Mouse (Mus musculus) hindbrain, postnatal 0 days (tissue): ENCODE measurements around the gene Sema4g. TPM values are rescaled to one million over a fixed set of nuclear protein-coding genes. Genes with fewer than 3 reads are reported as not detected.
A peak's percentile ranks its signal among the peaks of the same experiment; 100 is the strongest.

Source experiments
- ATAC-seq: fragments of 200-750 bp; cut with Nextera tagmentation; 2 replicates; pipeline ENCODE4 v1.8.0; 2017; ENCODE audit warnings: mild to moderate bottlenecking, moderate TSS enrichment, moderate library complexity
- DNase-seq: peaks from one replicate; pipeline ENCODE4 v3.0.0-alpha.2; 2015; ENCODE audit warnings: low spot score
- H3K27ac ChIP-seq: fragments of 300-500 bp; sonication (generic); 2 replicates; pipeline ENCODE4 v1.5.1; 2014; ENCODE audit warnings: mild to moderate bottlenecking
- H3K27me3 ChIP-seq: fragments of 300-500 bp; sonication (generic); 2 replicates; pipeline ENCODE4 v1.6.1; 2014; ENCODE audit warnings: low read length, mixed read lengths; ENCODE audit not compliant: insufficient read depth
- H3K36me3 ChIP-seq: fragments of 300-500 bp; sonication (generic); 2 replicates; pipeline ENCODE4 v1.6.1; 2014; ENCODE audit warnings: low read length, mixed read lengths; ENCODE audit not compliant: insufficient read depth
- H3K4me1 ChIP-seq: fragments of 300-500 bp; sonication (generic); 2 replicates; pipeline ENCODE4 v1.6.1; 2014; ENCODE audit warnings: antibody characterized with exemption, low read length, mixed read lengths; ENCODE audit not compliant: insufficient read depth
- H3K4me2 ChIP-seq: fragments of 300-500 bp; sonication (generic); 2 replicates; pipeline ENCODE4 v1.6.1; 2014; ENCODE audit warnings: low read depth, mild to moderate bottlenecking, low read length, moderate library complexity, mixed read lengths
- H3K4me3 ChIP-seq: fragments of 300-500 bp; sonication (generic); 2 replicates; pipeline ENCODE4 v1.5.1; 2014; ENCODE audit warnings: low read length
- H3K9ac ChIP-seq: fragments of 300-500 bp; sonication (generic); replicated peaks from 2 replicates; pipeline ENCODE4 v1.6.1; 2014; ENCODE audit warnings: mild to moderate bottlenecking, low read length, moderate library complexity, mixed read lengths
- H3K9me3 ChIP-seq: fragments of 300-500 bp; sonication (generic); 2 replicates; pipeline ENCODE4 v1.6.1; 2016; ENCODE audit warnings: low read length, mixed read lengths
- CTCF ChIP-seq: IDR thresholded peaks from 2 replicates; pipeline ENCODE4 v1.5.1; 2016; ENCODE audit warnings: antibody characterized with exemption, control low read depth, low read depth
- WGBS: fragments of 180-500 bp; shearing (Covaris S2); extraction: QIAGEN DNeasy Blood & Tissue Kit; methylation state at CpG from one replicate; pipeline ENCODE4 v1.1.7; 2014; 5-methylcytosine and 5-hydroxymethylcytosine counted together
- polyA plus RNA-seq: library from polyadenylated mRNA; unstranded; fragments of >200 nt; fragmentation: Nextera tagmentation; extraction: Ambion mirVana; gene quantifications from 2 replicates; pipeline ENCODE4 v1.2.1, GENCODE M21; 2015
- total RNA-seq: library from RNA; depleted of rRNA; stranded (reverse); fragments of >200 nt; gene quantifications from 2 replicates; pipeline ENCODE4 v1.2.3, GENCODE M21; 2014

Sema4g gene
- total and polyA plus RNA-seq, 2 experiments from 2014 or later = 14.2 to 66.9 TPM

- Histone ChIP-seq H3K4me3 (no peak overlapping the region), H3K9ac (no peak overlapping the region), H3K4me2 (no peak overlapping the region), H3K27ac (no peak overlapping the region), H3K4me1 (no peaks in the 10 kb centered on the region), H3K9me3 (no peaks in the 10 kb centered on the region), H3K27me3 (no peaks in the 10 kb centered on the region), H3K36me3 (peaks cover 28% of the 10 kb centered on the region)
- 79% methylated on average over 7 of the region's 7 CpGs for WGBS
- ATAC-seq = no peak
- TF ChIP-seq CTCF = no peak
- no peak for DNase-seq
Measured at GRCm38 (mm10) chr19:44982477-44983115, 6.3 kb upstream of the Sema4g start.

GRCm38 (mm10) chr19:44983366-44983765 is 5.5 kb upstream of the Sema4g start:
- no peaks in the 10 kb centered on the region for H3K9me3 ChIP-seq
- DNase-seq (no peak), ATAC-seq (no peak)
- no peak overlapping the region for H3K4me3 ChIP-seq
- no peak overlapping the region for H3K9ac ChIP-seq
- 88% methylated on average over 6 of the region's 6 CpGs for WGBS
- peaks cover 23% of the 10 kb centered on the region; the same call in 1 of the 2 replicates for H3K36me3 ChIP-seq
- no peak overlapping the region for H3K27ac ChIP-seq
- no peaks in the 10 kb centered on the region for H3K27me3 ChIP-seq
- no peak for TF ChIP-seq CTCF
- no peaks in the 10 kb centered on the region for H3K4me1 ChIP-seq
- no peak overlapping the region for H3K4me2 ChIP-seq

- H3K4me1 ChIP-seq = no peaks in the 10 kb centered on the region
- H3K9me3 ChIP-seq = no peaks in the 10 kb centered on the region
- WGBS = 95% methylated on average over 4 of the region's 4 CpGs
- peaks cover 20% of the 10 kb centered on the region; the same call in 1 of the 2 replicates for H3K36me3 ChIP-seq
- no peaks in the 10 kb centered on the region for H3K27me3 ChIP-seq
- ATAC-seq (no peak), DNase-seq (no peak)
- H3K9ac ChIP-seq = no peak overlapping the region
- H3K4me2 ChIP-seq = no peak overlapping the region
- H3K27ac ChIP-seq = no peak overlapping the region
- no peak overlapping the region for H3K4me3 ChIP-seq
- no peak for TF ChIP-seq CTCF
Measured at GRCm38 (mm10) chr19:44984420-44984819, 4.5 kb upstream of the Sema4g start.

- WGBS = 67% methylated on average over 5 of the region's 5 CpGs
- DNase-seq (no peak), ATAC-seq (no peak)
- no peak for TF ChIP-seq CTCF
- no peak overlapping the region for H3K4me2 ChIP-seq
- peaks cover 13% of the 10 kb centered on the region; the same call in 1 of the 2 replicates for H3K36me3 ChIP-seq
- no peak overlapping the region for H3K9ac ChIP-seq
- 0 out of 2 replicates have a peak, but pooled peaks cover 2% of the 10 kb centered on the region for H3K4me1 ChIP-seq
- H3K9me3 ChIP-seq = no peaks in the 10 kb centered on the region
- no peak overlapping the region for H3K27ac ChIP-seq
- no peak overlapping the region for H3K4me3 ChIP-seq
- no peaks in the 10 kb centered on the region for H3K27me3 ChIP-seq
Measured at GRCm38 (mm10) chr19:44985159-44985988, 3.5 kb upstream of the Sema4g start.

- H3K9me3 ChIP-seq = no peaks in the 10 kb centered on the region
- no peak overlapping the region for H3K9ac ChIP-seq
- no peaks in the 10 kb centered on the region for H3K27me3 ChIP-seq
- 0 out of 2 replicates have a peak, but pooled peaks cover 2% of the 10 kb centered on the region for H3K4me1 ChIP-seq
- H3K36me3 ChIP-seq = no peaks in the 10 kb centered on the region; the same call in 1 of the 2 replicates
- no peak overlapping the region for H3K4me3 ChIP-seq
- no peak overlapping the region for H3K27ac ChIP-seq
- no peak overlapping the region for H3K4me2 ChIP-seq
- ATAC-seq (no peak), DNase-seq (no peak)
- no peak for TF ChIP-seq CTCF
- 71% methylated on average over 6 of the region's 6 CpGs for WGBS
Measured at GRCm38 (mm10) chr19:44987004-44987403, 1.9 kb upstream of the Sema4g start.

- Histone ChIP-seq H3K4me3 (no peak overlapping the region), H3K9me3 (no peaks in the 10 kb centered on the region), H3K4me2 (no peak overlapping the region), H3K27ac (no peak overlapping the region), H3K36me3 (no peaks in the 10 kb centered on the region), H3K9ac (no peak overlapping the region), H3K27me3 (no peaks in the 10 kb centered on the region), H3K4me1 (0 out of 2 replicates have a peak, but pooled peaks cover 2% of the 10 kb centered on the region)
- TF ChIP-seq CTCF = no peak
- no peak for DNase-seq
- no peak for ATAC-seq
- WGBS = 62% methylated on average over 6 of the region's 6 CpGs
Measured at GRCm38 (mm10) chr19:44987851-44988250, 1.1 kb upstream of the Sema4g start.

- no peaks in the 10 kb centered on the region for H3K27me3 ChIP-seq
- no peaks in the 10 kb centered on the region for H3K36me3 ChIP-seq
- 0 out of 2 replicates have a peak, but pooled peaks cover 2% of the 10 kb centered on the region for H3K4me1 ChIP-seq
- H3K9ac ChIP-seq = peak overlapping the region; percentile 94
- TF ChIP-seq CTCF = no peak
- WGBS = 32% methylated on average over 9 of the region's 9 CpGs
- H3K9me3 ChIP-seq = no peaks in the 10 kb centered on the region
- no peak for ATAC-seq
- H3K4me3 ChIP-seq = peak overlapping the region; percentile 84
- no peak for DNase-seq
- peak overlapping the region; percentile 93 for H3K4me2 ChIP-seq
- peak overlapping the region; percentile 82; the same call in 1 of the 2 replicates for H3K27ac ChIP-seq
Measured at GRCm38 (mm10) chr19:44988321-44988720, 580 bp upstream of the Sema4g start.
